16 mouse cellular contexts compared by ENCODE assay signal in genomic region chr15:89285004-89285403, GRCm38 (mm10). TPM values are rescaled to one million over a fixed set of nuclear protein-coding genes. Genes with fewer than 3 reads are reported as not detected.
DNase-seq lines count a peak whose midpoint lies in the region; ATAC-seq and TF ChIP-seq lines count a peak whose summit lies in the region.
"Had no signal": no experiment of that assay in that cellular context is flagged by ENCODE, and none has a peak within 500 bp of the region (broad histone marks: within the 10 kb centered on the region; RNA-seq: fewer than 3 reads in every experiment).

No protein-coding gene starts in this region.

- peak overlapping the region; percentile 69 for H3K4me2 ChIP-seq in liver, embryonic 15.5 days
- H3K4me2 ChIP-seq: stomach, embryonic 15.5 days had no signal

- no peak overlapping the region for H3K27ac ChIP-seq in kidney, adult 2 months (ENCODE audit: insufficient read depth, low read depth, low read length)
- peak overlapping the region; percentile 84 for H3K27ac ChIP-seq in liver, embryonic 15.5 days (replicated peaks)
- H3K27ac ChIP-seq: stomach, embryonic 15.5 days had no signal

- no peak for TF ChIP-seq CTCF in kidney, adult 2 months (conservative IDR thresholded peaks at IDR 0.05; ENCODE audit: insufficient read depth, insufficient read length, low read depth, low read length)

- no peak for TF ChIP-seq POLR2A in kidney, adult 2 months (IDR thresholded peaks at IDR 0.05; ENCODE audit: low read depth, low read length)

- H3K4me1 ChIP-seq in kidney, adult 2 months (ENCODE audit: control insufficient read depth, insufficient read depth, low read length) = no peaks in the 10 kb centered on the region
- peaks cover 42% of the 10 kb centered on the region for H3K4me1 ChIP-seq in liver, embryonic 15.5 days (replicated peaks)
- H3K4me1 ChIP-seq: stomach, embryonic 15.5 days had no signal

- H3K27me3 ChIP-seq in kidney, adult 2 months (replicated peaks; ENCODE audit: control insufficient read depth, insufficient read depth, low read length) = no peaks in the 10 kb centered on the region
- H3K27me3 ChIP-seq in liver, embryonic 15.5 days = no peaks in the 10 kb centered on the region
- H3K27me3 ChIP-seq: stomach, embryonic 15.5 days had no signal

- peak; percentile 82 for ATAC-seq in liver, embryonic 15.5 days (ENCODE audit: insufficient read depth)
- ATAC-seq: activated CD4-positive, CD25-positive, alpha-beta regulatory T cell, adult 4 months had no signal

- H3K36me3 ChIP-seq in kidney, adult 2 months (ENCODE audit: control insufficient read depth, insufficient read depth, low read length) = no peaks in the 10 kb centered on the region; the same call in none of the 2 replicates
- peaks cover 85% of the 10 kb centered on the region for H3K36me3 ChIP-seq in liver, embryonic 15.5 days (replicated peaks)

- H3K9ac ChIP-seq in liver, embryonic 15.5 days = no peak overlapping the region
- H3K9ac ChIP-seq: stomach, embryonic 15.5 days had no signal

- H3K4me3 ChIP-seq in kidney, adult 2 months (ENCODE audit: insufficient read depth, low read depth, low read length) = no peak overlapping the region
- H3K4me3 ChIP-seq in liver, embryonic 15.5 days (replicated peaks) = no peak overlapping the region
- H3K4me3 ChIP-seq: stomach, embryonic 15.5 days had no signal

- no peaks in the 10 kb centered on the region for H3K9me3 ChIP-seq in liver, embryonic 15.5 days (replicated peaks)
- H3K9me3 ChIP-seq: stomach, embryonic 15.5 days had no signal

- DNase-seq in cerebellum, adult 9-10 months = peak; percentile 79
- DNase-seq in cerebellum, postnatal 10 days = no peak
- peak; percentile 39 for DNase-seq in kidney, adult 2 months
- no peak for DNase-seq in kidney, postnatal 4 days
- DNase-seq in brain, adult 2 months (ENCODE audit: low read depth, low spot score) = peak; percentile 91
- no peak for DNase-seq in spleen, adult 18-20 months
- DNase-seq in T-cell, adult 2 months (ENCODE audit: low spot score) = no peak
- DNase-seq: B cell, adult 2 months; heart, postnatal 10 days; kidney, postnatal 25 days; right cerebral cortex, postnatal 4 days; thymus, postnatal 25 days had no signal

RNA-seq across cellular contexts. Expression of gene Sbf1, which starts 30.1 kb away (rescaled TPM):
- polyA plus RNA-seq in kidney, adult 2 months (2012; rRNA removed) = 174 and 184 TPM in 2 replicates
- polyA plus RNA-seq in liver, embryonic 15.5 days (2015; fragmentation: Nextera tagmentation; extraction: Ambion mirVana) = 21.4 and 28.6 TPM in 2 replicates

RNA-seq across cellular contexts. Expression of gene Adm2, which starts 37.5 kb away (rescaled TPM):
- polyA plus RNA-seq in kidney, adult 2 months (2012; rRNA removed) = 12.1 and 13.4 TPM in 2 replicates
- 1.7 and 2.0 TPM in 2 replicates for polyA plus RNA-seq in liver, embryonic 15.5 days (2015; fragmentation: Nextera tagmentation; extraction: Ambion mirVana)
- polyA plus RNA-seq: activated CD4-positive, CD25-positive, alpha-beta regulatory T cell, adult 4 months; liver, adult 2 months had no signal

RNA-seq across cellular contexts. Expression of gene Miox, which starts 49.2 kb away (rescaled TPM):
- polyA plus RNA-seq in kidney, adult 2 months (2012; rRNA removed) = 7,787 and 8,230 TPM in 2 replicates
- 10.3 and 10.6 TPM in 2 replicates for polyA plus RNA-seq in liver, embryonic 15.5 days (2015; fragmentation: Nextera tagmentation; extraction: Ambion mirVana)
- polyA plus RNA-seq: activated CD4-positive, CD25-positive, alpha-beta regulatory T cell, adult 4 months had no signal

Comparison
In these comparisons a context has a peak if more than half of its experiments do, and no peak if none do; other contexts are left out.
1. DNase-seq: peak in cerebellum, adult 9-10 months (single experiment), kidney, adult 2 months (single experiment) and brain, adult 2 months (single experiment); none in cerebellum, postnatal 10 days (0 of 2), kidney, postnatal 4 days (0 of 2), spleen, adult 18-20 months (0 of 2) and T-cell, adult 2 months (single experiment).
2. RNA of gene Miox, which starts 49.2 kb away (polyA plus RNA-seq): 7,787 to 8,230 TPM in kidney, adult 2 months; 10.3 to 10.6 TPM in liver, embryonic 15.5 days; every median in the first group is over 100 times any median in the second.